Mouse (Mus musculus): ENCODE data around the gene Tnfrsf18. TPM values are rescaled to one million over a fixed set of nuclear protein-coding genes. Genes with fewer than 3 reads are reported as not detected.

The Tnfrsf18 gene
- polyA plus RNA-seq, 1 experiment from 2014 or later, result 1.6 TPM

GRCm38 (mm10) chr4:156076911-156077382 is 51.0 kb downstream of the Tnfrsf18 start:
- H3K36me3 ChIP-seq (ENCODE audit: insufficient read depth, low read length), result no peaks in the 10 kb centered on the region
- H3K4me1 ChIP-seq (ENCODE audit: insufficient read depth, low read depth, low read length), result peaks cover 7% of the 10 kb centered on the region; the same call in 1 of the 2 replicates
- peak overlapping the region; percentile 36 for H3K9ac ChIP-seq (replicated peaks; ENCODE audit: low read depth)
- no peaks in the 10 kb centered on the region for H3K9me3 ChIP-seq (ENCODE audit: low read length)
- peak overlapping the region; percentile 82 for H3K4me2 ChIP-seq (replicated peaks; ENCODE audit: low read depth, low read length)
- WGBS, result 6% methylated on average over 8 of the region's 8 CpGs
- TF ChIP-seq EP300 (IDR thresholded peaks at IDR 0.05) (no peak), CTCF (IDR thresholded peaks at IDR 0.05) (peak; percentile 47)
- H3K4me3 ChIP-seq (ENCODE audit: low read depth, low read length), result peak overlapping the region; percentile 44
- no peaks in the 10 kb centered on the region for H3K27me3 ChIP-seq (replicated peaks; ENCODE audit: insufficient read depth, low read length)
- peak overlapping the region; percentile 92 for H3K27ac ChIP-seq (ENCODE audit: low read length)
- DNase-seq (ENCODE audit: low spot score), result peak; percentile 73
- ATAC-seq, result peak; percentile 55

- Histone ChIP-seq H3K4me2 (replicated peaks; ENCODE audit: low read depth, low read length) (peak overlapping the region; percentile 82), H3K9ac (replicated peaks; ENCODE audit: low read depth) (peak overlapping the region; percentile 36), H3K4me1 (ENCODE audit: insufficient read depth, low read depth, low read length) (peaks cover 9% of the 10 kb centered on the region; the same call in 1 of the 2 replicates), H3K27ac (ENCODE audit: low read length) (peak overlapping the region; percentile 92), H3K36me3 (ENCODE audit: insufficient read depth, low read length) (no peaks in the 10 kb centered on the region), H3K27me3 (replicated peaks; ENCODE audit: insufficient read depth, low read length) (no peaks in the 10 kb centered on the region), H3K4me3 (ENCODE audit: low read depth, low read length) (peak overlapping the region; percentile 44), H3K9me3 (ENCODE audit: low read length) (no peaks in the 10 kb centered on the region)
- TF ChIP-seq CTCF (IDR thresholded peaks at IDR 0.05) (peak; percentile 59), EP300 (IDR thresholded peaks at IDR 0.05) (no peak)
- DNase-seq (ENCODE audit: low spot score) (peak; percentile 91), ATAC-seq (peak; percentile 92)
- WGBS, result under 1% methylated on average over 57 of the region's 58 CpGs
Observed at GRCm38 (mm10) chr4:156077499-156078301, 51.7 kb downstream of the Tnfrsf18 start.

MicroRNAs within 50 kb of the gene (microRNA counts, 519-probe panel; counts per million panel counts)
- microRNA mmu-miR-200a, result 6,029 counts per million, percentile 77 among the panel's probes with 10 or more counts
- 6,521 counts per million, percentile 87 among the panel's probes with 10 or more counts for microRNA mmu-miR-200b
- 6,390 counts per million, percentile 85 among the panel's probes with 10 or more counts for microRNA mmu-miR-429

Small RNAs within 50 kb of the gene (microRNA-seq; reads per million reads assigned to microRNA genes)
- gene Mir200a (1,411 reads per million, percentile 78 among the genes with 10 or more reads in this experiment), gene Mir200b (7,855 reads per million, percentile 93 among the genes with 10 or more reads in this experiment), gene Mir429 (15,842 reads per million, percentile 96 among the genes with 10 or more reads in this experiment)

Other genes starting within 250 kb of the Tnfrsf18 start
- gene Tmem88b, start 240.3 kb upstream of the Tnfrsf18 start, polyA plus RNA-seq (2015; fragmentation: Nextera tagmentation; extraction: Ambion mirVana), result 0.13 and 0.31 TPM in 2 replicates
- 6.0 and 6.6 TPM in 2 replicates for gene Ankrd65, start 235.7 kb upstream of the Tnfrsf18 start, polyA plus RNA-seq (2015; fragmentation: Nextera tagmentation; extraction: Ambion mirVana)
- gene Mrpl20, start 223.3 kb upstream of the Tnfrsf18 start, polyA plus RNA-seq (2015; fragmentation: Nextera tagmentation; extraction: Ambion mirVana), result 164 and 186 TPM in 2 replicates
- gene Ccnl2, start 213.7 kb upstream of the Tnfrsf18 start, polyA plus RNA-seq (2015; fragmentation: Nextera tagmentation; extraction: Ambion mirVana), result 110 and 122 TPM in 2 replicates
- gene Aurkaip1, start 194.9 kb upstream of the Tnfrsf18 start, polyA plus RNA-seq (2015; fragmentation: Nextera tagmentation; extraction: Ambion mirVana), result 117 and 128 TPM in 2 replicates
- gene Mxra8, start 186.5 kb upstream of the Tnfrsf18 start, polyA plus RNA-seq (2015; fragmentation: Nextera tagmentation; extraction: Ambion mirVana), result 321 and 330 TPM in 2 replicates
- 9.1 and 11.9 TPM in 2 replicates for gene Dvl1, start 178.8 kb upstream of the Tnfrsf18 start, polyA plus RNA-seq (2015; fragmentation: Nextera tagmentation; extraction: Ambion mirVana)
- gene Tas1r3, start 162.8 kb upstream of the Tnfrsf18 start, polyA plus RNA-seq (2015; fragmentation: Nextera tagmentation; extraction: Ambion mirVana), result 0.19 and 0.25 TPM in 2 replicates
- gene Cptp, start 156.7 kb upstream of the Tnfrsf18 start, polyA plus RNA-seq (2015; fragmentation: Nextera tagmentation; extraction: Ambion mirVana), result 10.8 and 13.8 TPM in 2 replicates
- gene Ints11, start 156.6 kb upstream of the Tnfrsf18 start, polyA plus RNA-seq (2015; fragmentation: Nextera tagmentation; extraction: Ambion mirVana), result 31.7 and 34.8 TPM in 2 replicates
- gene Pusl1, start 134.4 kb upstream of the Tnfrsf18 start, polyA plus RNA-seq (2015; fragmentation: Nextera tagmentation; extraction: Ambion mirVana), result 29.3 and 29.9 TPM in 2 replicates
- 12.7 and 13.4 TPM in 2 replicates for gene Acap3, start 134.3 kb upstream of the Tnfrsf18 start, polyA plus RNA-seq (2015; fragmentation: Nextera tagmentation; extraction: Ambion mirVana)
- 66.6 and 67.0 TPM in 2 replicates for gene Ube2j2, start 82.3 kb upstream of the Tnfrsf18 start, polyA plus RNA-seq (2015; fragmentation: Nextera tagmentation; extraction: Ambion mirVana)
- gene C1qtnf12, start 63.8 kb upstream of the Tnfrsf18 start, polyA plus RNA-seq (2015; fragmentation: Nextera tagmentation; extraction: Ambion mirVana), result 30.6 and 36.2 TPM in 2 replicates
- 6.8 TPM in 2 replicates for gene B3galt6, start 33.5 kb upstream of the Tnfrsf18 start, polyA plus RNA-seq (2015; fragmentation: Nextera tagmentation; extraction: Ambion mirVana)
- gene Sdf4, start 33.3 kb upstream of the Tnfrsf18 start, polyA plus RNA-seq (2015; fragmentation: Nextera tagmentation; extraction: Ambion mirVana), result 155 and 166 TPM in 2 replicates
- 4.9 and 5.2 TPM in 2 replicates for gene Tnfrsf4, start 12.3 kb upstream of the Tnfrsf18 start, polyA plus RNA-seq (2015; fragmentation: Nextera tagmentation; extraction: Ambion mirVana)
- gene Ttll10, start 33.2 kb downstream of the Tnfrsf18 start, polyA plus RNA-seq (2015; fragmentation: Nextera tagmentation; extraction: Ambion mirVana), result 2.1 and 2.5 TPM in 2 replicates
- 5.9 and 6.8 TPM in 2 replicates for gene 9430015G10Rik, start 83.8 kb downstream of the Tnfrsf18 start, polyA plus RNA-seq (2015; fragmentation: Nextera tagmentation; extraction: Ambion mirVana)
- gene Rnf223, start 104.3 kb downstream of the Tnfrsf18 start, polyA plus RNA-seq (2015; fragmentation: Nextera tagmentation; extraction: Ambion mirVana), result 0.07 TPM in 1 of 2 replicates, not detected in the other
- 70.1 and 85.7 TPM in 2 replicates for gene Agrn, start 171.3 kb downstream of the Tnfrsf18 start, polyA plus RNA-seq (2015; fragmentation: Nextera tagmentation; extraction: Ambion mirVana)
- gene Isg15, start 174.7 kb downstream of the Tnfrsf18 start, polyA plus RNA-seq (2015; fragmentation: Nextera tagmentation; extraction: Ambion mirVana), result 11.8 and 13.8 TPM in 2 replicates
- 4.0 and 5.1 TPM in 2 replicates for gene AW011738, start 177.1 kb downstream of the Tnfrsf18 start, polyA plus RNA-seq (2015; fragmentation: Nextera tagmentation; extraction: Ambion mirVana)
- gene Perm1, start 189.7 kb downstream of the Tnfrsf18 start, polyA plus RNA-seq (2015; fragmentation: Nextera tagmentation; extraction: Ambion mirVana), result 0.46 and 0.56 TPM in 2 replicates
- gene Plekhn1, start 208.7 kb downstream of the Tnfrsf18 start, polyA plus RNA-seq (2015; fragmentation: Nextera tagmentation; extraction: Ambion mirVana), result 11.2 and 12.7 TPM in 2 replicates
- 18.7 and 19.8 TPM in 2 replicates for gene Noc2l, start 209.8 kb downstream of the Tnfrsf18 start, polyA plus RNA-seq (2015; fragmentation: Nextera tagmentation; extraction: Ambion mirVana)
- 0.12 and 0.24 TPM in 2 replicates for gene Samd11, start 229.5 kb downstream of the Tnfrsf18 start, polyA plus RNA-seq (2015; fragmentation: Nextera tagmentation; extraction: Ambion mirVana)

All from lung, postnatal 0 days (tissue).